Mouse (Mus musculus): ENCODE results near the gene Atg101.

GRCm38 (mm10) chr15:101241853-101242252, 42.2 kb upstream of the Atg101 start:
- no peak for TF ChIP-seq POLR2AphosphoS5 (IDR thresholded peaks at IDR 0.05; ENCODE audit: borderline replicate concordance, low read depth, low read length)
- TF ChIP-seq CTCF (IDR thresholded peaks at IDR 0.05 in 2 of 3, conservative IDR thresholded peaks at IDR 0.05 in 1 of 3; ENCODE audit: control insufficient read depth in 1 of 3, insufficient read depth in 1 of 3, low read depth in 2 of 3, low read length in 3 of 3, poor library complexity in 1 of 3, severe bottlenecking in 1 of 3): no peak
- TF ChIP-seq GATA1 (IDR thresholded peaks at IDR 0.05; ENCODE audit: low read depth, low read length): no peak
- no peak for TF ChIP-seq ETS1 (IDR thresholded peaks at IDR 0.05; ENCODE audit: low read depth, low read length)
- TF ChIP-seq RAD21 (IDR thresholded peaks at IDR 0.05; ENCODE audit: low read depth, low read length): no peak
- no peak for TF ChIP-seq GABPA (IDR thresholded peaks at IDR 0.05; ENCODE audit: low read depth, low read length)
- no peak for TF ChIP-seq POLR2A (IDR thresholded peaks at IDR 0.05; ENCODE audit: control insufficient read depth in 1 of 2, insufficient read depth in 1 of 2, low read depth in 1 of 2, low read length in 2 of 2, poor library complexity in 1 of 2)
- TF ChIP-seq POLR2AphosphoS2 (IDR thresholded peaks at IDR 0.05; ENCODE audit: low read length): no peak

All from MEL (cell line).